Mouse (Mus musculus) embryo, embryonic 10.5 days (tissue): ENCODE results near the gene Exd2.
A peak's percentile ranks its signal among the peaks of the same experiment; 100 is the strongest.

Source experiments
- DNase-seq: peaks from one replicate; pipeline ENCODE4 v3.0.0-alpha.2; 2015; ENCODE audit warnings: low spot score

The Exd2 gene

GRCm38 (mm10) chr12:80498356-80498755, 35.5 kb downstream of the Exd2 start:
- DNase-seq, result peak; percentile 16

GRCm38 (mm10) chr12:80500506-80500905, 37.6 kb downstream of the Exd2 start:
- no peak for DNase-seq

- DNase-seq, result no peak
Observed at GRCm38 (mm10) chr12:80504718-80505117, 41.8 kb downstream of the Exd2 start.

- DNase-seq, result peak; percentile 44
Observed at GRCm38 (mm10) chr12:80507041-80507745, 44.3 kb downstream of the Exd2 start.

- DNase-seq, result no peak
Observed at GRCm38 (mm10) chr12:80517977-80518376, 55.1 kb downstream of the Exd2 start, which contains the start of gene Galnt16. TSS of gene Galnt16 (plus strand) at chr12:80518277.

- peak; percentile 74 for DNase-seq
Observed at GRCm38 (mm10) chr12:80518393-80518756, 55.5 kb downstream of the Exd2 start.

GRCm38 (mm10) chr12:80518757-80519620, 56.1 kb downstream of the Exd2 start:
- peak; percentile 80 for DNase-seq

GRCm38 (mm10) chr12:80519621-80520332, 56.9 kb downstream of the Exd2 start:
- peak; percentile 81 for DNase-seq

- DNase-seq, result peak; percentile 29
Observed at GRCm38 (mm10) chr12:80522006-80522405, 59.1 kb downstream of the Exd2 start.

- peak; percentile 78 for DNase-seq
Observed at GRCm38 (mm10) chr12:80524276-80524921, 61.5 kb downstream of the Exd2 start.

- peak; percentile 22 for DNase-seq
Observed at GRCm38 (mm10) chr12:80525513-80525912, 62.6 kb downstream of the Exd2 start.

GRCm38 (mm10) chr12:80526511-80526910, 63.6 kb downstream of the Exd2 start:
- no peak for DNase-seq

GRCm38 (mm10) chr12:80527727-80528389, 65.0 kb downstream of the Exd2 start:
- DNase-seq, result no peak

GRCm38 (mm10) chr12:80530052-80530451, 67.2 kb downstream of the Exd2 start:
- DNase-seq, result no peak

GRCm38 (mm10) chr12:80530630-80531029, 67.7 kb downstream of the Exd2 start:
- no peak for DNase-seq

GRCm38 (mm10) chr12:80531585-80531984, 68.7 kb downstream of the Exd2 start:
- DNase-seq, result no peak

GRCm38 (mm10) chr12:80533876-80534275, 71.0 kb downstream of the Exd2 start:
- no peak for DNase-seq

GRCm38 (mm10) chr12:80537313-80537712, 74.4 kb downstream of the Exd2 start:
- DNase-seq, result no peak

GRCm38 (mm10) chr12:80538311-80538710, 75.4 kb downstream of the Exd2 start:
- no peak for DNase-seq

GRCm38 (mm10) chr12:80545310-80545709, 82.4 kb downstream of the Exd2 start:
- peak; percentile 25 for DNase-seq

GRCm38 (mm10) chr12:80549646-80550045, 86.8 kb downstream of the Exd2 start:
- no peak for DNase-seq
